Mouse (Mus musculus) forebrain, embryonic 12.5 days (tissue): ENCODE data around the gene Hook1. TPM values are rescaled to one million over a fixed set of nuclear protein-coding genes. Genes with fewer than 3 reads are reported as not detected.
A peak's percentile ranks its signal among the peaks of the same experiment; 100 is the strongest.
"Not testable (repeated sequence)": the region's sequence is repeated elsewhere in the genome, so short reads cannot be mapped to it uniquely, and the experiment has no call there.

ENCODE experiments used
- ATAC-seq: fragments of 200-750 bp; cut with Nextera tagmentation; 2 replicates; pipeline ENCODE4 v1.8.0; 2017; ENCODE audit warnings: moderate TSS enrichment; ENCODE audit not compliant: low FRiP score
- H3K27ac ChIP-seq: fragments of 300-500 bp; sonication (generic); 2 replicates; pipeline ENCODE4 v1.5.1; 2016; ENCODE audit warnings: mild to moderate bottlenecking
- H3K27me3 ChIP-seq: fragments of 300-500 bp; sonication (generic); 2 replicates; pipeline ENCODE4 v1.6.1; 2016; ENCODE audit warnings: mild to moderate bottlenecking
- H3K36me3 ChIP-seq: fragments of 300-500 bp; sonication (generic); replicated peaks from 2 replicates; pipeline ENCODE4 v1.6.1; 2016; ENCODE audit warnings: mild to moderate bottlenecking
- H3K4me1 ChIP-seq: fragments of 300-500 bp; sonication (generic); 2 replicates; pipeline ENCODE4 v1.6.1; 2016
- H3K4me2 ChIP-seq: fragments of 300-500 bp; sonication (generic); 2 replicates; pipeline ENCODE4 v1.6.1; 2016; ENCODE audit warnings: mild to moderate bottlenecking, moderate library complexity
- H3K4me3 ChIP-seq: fragments of 300-500 bp; sonication (generic); replicated peaks from 2 replicates; pipeline ENCODE4 v1.5.1; 2016; ENCODE audit warnings: mild to moderate bottlenecking
- H3K9ac ChIP-seq: fragments of 300-500 bp; sonication (generic); 2 replicates; pipeline ENCODE4 v1.6.1; 2016; ENCODE audit warnings: mild to moderate bottlenecking
- H3K9me3 ChIP-seq: fragments of 300-500 bp; sonication (generic); 2 replicates; pipeline ENCODE4 v1.6.1; 2016
- WGBS: fragments of 180-500 bp; shearing (Covaris S2); methylation state at CpG from one replicate; pipeline ENCODE4 v1.1.7; 2016; 5-methylcytosine and 5-hydroxymethylcytosine counted together
- polyA plus RNA-seq: library from polyadenylated mRNA; unstranded; fragments of >200 nt; fragmentation: Nextera tagmentation; extraction: Ambion mirVana; gene quantifications from 2 replicates; pipeline ENCODE4 v1.2.1, GENCODE M21; 2016

The Hook1 gene
- polyA plus RNA-seq, 1 experiment from 2014 or later: 50.8 TPM

DNA sequence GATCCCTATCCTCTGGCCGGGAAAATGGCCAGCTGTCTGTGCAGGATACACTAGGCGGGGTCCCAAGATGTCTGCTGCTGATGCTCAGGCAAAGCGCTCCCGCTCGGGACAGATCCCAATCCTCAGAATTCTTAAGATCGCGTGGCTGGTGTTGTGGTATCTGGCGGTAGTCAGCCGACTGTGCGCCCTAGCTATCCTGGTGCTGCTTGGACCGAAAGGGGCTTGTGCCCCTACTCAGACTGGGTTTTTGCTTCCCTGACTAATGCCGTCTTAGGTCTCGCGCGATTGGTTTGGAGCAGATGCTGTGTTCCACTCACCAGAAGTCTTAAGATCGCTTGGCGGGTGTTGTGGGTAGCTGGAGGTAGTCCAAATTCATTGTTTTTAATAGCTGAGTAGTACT lies 15.2 kb downstream of the Hook1 start:
- not testable (repeated sequence) for H3K27ac ChIP-seq, H3K4me2 ChIP-seq, H3K27me3 ChIP-seq, H3K9me3 ChIP-seq, H3K4me1 ChIP-seq, H3K36me3 ChIP-seq, ATAC-seq, H3K9ac ChIP-seq, H3K4me3 ChIP-seq
- 96% methylated on average over 17 of the region's 17 CpGs for WGBS

DNA sequence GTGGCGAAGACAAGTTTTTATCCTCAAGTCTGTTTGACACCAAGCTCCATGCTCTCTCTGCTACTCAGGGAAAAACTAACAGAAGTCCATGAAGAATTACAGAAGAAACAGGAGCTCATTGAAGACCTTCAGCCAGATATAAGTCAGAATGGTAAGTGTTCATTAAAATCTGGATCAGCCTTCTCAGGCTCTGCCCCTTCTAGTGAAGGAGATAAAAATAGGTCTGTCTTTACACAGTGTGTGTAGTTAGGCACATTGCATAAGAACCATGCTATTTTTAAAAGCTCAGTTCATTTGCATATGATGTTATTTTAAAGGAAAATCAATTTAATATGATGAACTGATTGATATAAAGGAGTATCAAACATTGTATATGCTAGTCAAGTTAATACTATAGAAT lies 49.8 kb downstream of the Hook1 start:
- peaks cover 7% of the 10 kb centered on the region for H3K36me3 ChIP-seq

DNA sequence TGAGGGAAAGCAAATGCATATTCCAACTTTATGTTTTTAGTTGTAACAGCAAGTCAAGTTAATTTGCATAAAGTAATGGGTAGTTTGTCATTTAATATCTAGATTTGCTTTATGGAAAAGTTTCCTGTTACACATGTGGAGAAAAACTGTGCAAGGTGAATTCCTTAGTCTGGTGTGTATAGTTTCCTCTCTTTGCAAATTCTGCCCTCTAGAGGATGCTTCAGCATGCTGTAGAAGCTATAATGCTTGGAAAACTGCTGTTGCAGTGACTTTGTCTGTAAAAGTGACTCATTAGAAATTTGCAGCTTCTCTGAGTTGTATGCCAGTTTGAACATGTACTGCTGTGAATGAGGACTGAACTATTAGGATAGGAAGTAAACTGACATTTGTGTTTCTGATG lies 55.8 kb downstream of the Hook1 start:
- Histone ChIP-seq H3K27me3 (no peaks in the 10 kb centered on the region), H3K4me2 (no peak overlapping the region), H3K4me3 (no peak overlapping the region), H3K27ac (no peak overlapping the region), H3K9me3 (no peaks in the 10 kb centered on the region), H3K4me1 (no peaks in the 10 kb centered on the region), H3K9ac (no peak overlapping the region), H3K36me3 (peaks cover 12% of the 10 kb centered on the region)
- no peak for ATAC-seq

More for the DNA sequence above, 49.8 kb downstream of the Hook1 start:
- Histone ChIP-seq H3K9ac (no peak overlapping the region), H3K4me2 (no peak overlapping the region), H3K27ac (no peak overlapping the region), H3K4me1 (no peaks in the 10 kb centered on the region), H3K4me3 (no peak overlapping the region), H3K27me3 (no peaks in the 10 kb centered on the region), H3K9me3 (no peaks in the 10 kb centered on the region)
- 97% methylated on average over 1 of the region's 1 CpGs for WGBS
- no peak for ATAC-seq

DNA sequence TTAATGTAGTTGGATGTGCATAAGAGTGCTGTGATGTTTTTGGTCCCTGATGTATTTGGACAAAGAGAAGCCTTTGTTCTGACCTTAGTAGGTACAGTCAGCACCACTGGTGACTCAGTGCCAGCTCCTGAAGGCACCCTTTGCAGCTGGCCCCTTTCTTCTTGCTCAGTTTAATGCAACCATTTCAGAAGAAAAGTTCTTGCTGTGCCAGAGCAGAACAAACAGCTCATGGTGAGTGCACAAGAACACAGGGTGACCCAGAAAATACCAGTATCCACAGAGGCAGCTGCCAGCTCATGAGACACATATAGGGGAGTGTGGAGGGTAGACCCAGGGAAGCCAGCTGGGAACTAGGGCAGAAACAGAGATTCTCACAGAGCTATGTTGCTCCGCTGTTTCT lies 61.4 kb downstream of the Hook1 start:
- Histone ChIP-seq H3K9ac (no peak overlapping the region), H3K27me3 (no peaks in the 10 kb centered on the region), H3K4me1 (no peaks in the 10 kb centered on the region), H3K36me3 (peaks cover 4% of the 10 kb centered on the region; the same call in 1 of the 2 replicates), H3K4me3 (no peak overlapping the region), H3K27ac (no peak overlapping the region), H3K4me2 (no peak overlapping the region), H3K9me3 (no peaks in the 10 kb centered on the region)
- ATAC-seq: peak; percentile 65; the same call in 1 of the 2 replicates
- 91% methylated on average over 1 of the region's 1 CpGs for WGBS

DNA sequence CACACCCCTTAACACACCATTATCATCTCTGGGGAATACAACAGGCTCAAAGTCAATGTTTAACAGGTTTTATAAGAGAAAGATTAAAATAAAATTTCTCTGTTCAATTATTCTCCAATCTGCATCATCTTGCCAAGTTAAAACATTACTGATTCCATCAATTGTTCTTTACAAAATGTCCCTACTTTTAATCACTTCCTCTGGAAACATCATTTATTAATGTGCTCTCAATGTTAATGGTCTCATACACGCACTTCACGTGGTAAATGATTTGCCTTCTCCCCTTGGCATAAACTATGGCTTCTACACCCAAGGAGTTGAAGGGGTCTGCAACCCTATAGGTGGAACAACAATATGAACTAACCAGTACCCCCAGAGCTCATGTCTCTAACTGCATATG lies 93.1 kb downstream of the Hook1 start:
- ATAC-seq: no peak
- Histone ChIP-seq H3K27me3 (no peaks in the 10 kb centered on the region), H3K27ac (no peak overlapping the region), H3K4me1 (no peaks in the 10 kb centered on the region), H3K9ac (no peak overlapping the region), H3K4me3 (no peak overlapping the region), H3K4me2 (no peak overlapping the region), H3K9me3 (no peaks in the 10 kb centered on the region), H3K36me3 (no peaks in the 10 kb centered on the region)
- whole genome bisulfite sequencing: 97% methylated on average over 2 of the region's 2 CpGs

DNA sequence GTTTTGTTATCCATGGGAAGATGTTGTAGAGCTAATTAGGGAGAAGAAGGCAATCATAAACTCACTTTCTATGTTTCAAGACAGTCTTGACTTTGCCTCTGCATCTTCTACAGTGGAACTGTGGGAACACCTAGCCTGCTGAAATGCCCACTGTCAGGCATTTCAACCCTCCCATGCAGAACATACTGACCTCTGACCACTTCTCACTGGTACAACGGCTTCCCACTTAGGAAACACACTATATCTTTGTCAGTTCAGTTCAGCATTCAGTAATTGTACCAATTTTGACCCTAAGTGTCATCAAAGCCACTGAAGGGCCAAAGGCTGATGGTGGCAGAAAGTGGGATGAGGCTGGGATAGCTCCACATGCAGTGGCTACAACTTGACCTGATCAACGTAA lies 95.0 kb downstream of the Hook1 start:
- no peak overlapping the region for H3K4me3 ChIP-seq
- 89% methylated on average over 2 of the region's 2 CpGs for WGBS
- no peaks in the 10 kb centered on the region for H3K4me1 ChIP-seq
- H3K9ac ChIP-seq: no peak overlapping the region
- H3K27me3 ChIP-seq: no peaks in the 10 kb centered on the region
- ATAC-seq: no peak
- H3K27ac ChIP-seq: no peak overlapping the region
- no peaks in the 10 kb centered on the region for H3K36me3 ChIP-seq
- H3K4me2 ChIP-seq: no peak overlapping the region
- no peaks in the 10 kb centered on the region for H3K9me3 ChIP-seq

Other genes starting within 250 kb of the Hook1 start
- not detected in 2 replicates for gene Cyp2j13, start 110.3 kb downstream of the Hook1 start, polyA plus RNA-seq
- not detected in 2 replicates for gene Cyp2j12, start 173.9 kb downstream of the Hook1 start, polyA plus RNA-seq